Comparison of ENCODE assay signal across 14 mouse cellular contexts in the genomic region with DNA sequence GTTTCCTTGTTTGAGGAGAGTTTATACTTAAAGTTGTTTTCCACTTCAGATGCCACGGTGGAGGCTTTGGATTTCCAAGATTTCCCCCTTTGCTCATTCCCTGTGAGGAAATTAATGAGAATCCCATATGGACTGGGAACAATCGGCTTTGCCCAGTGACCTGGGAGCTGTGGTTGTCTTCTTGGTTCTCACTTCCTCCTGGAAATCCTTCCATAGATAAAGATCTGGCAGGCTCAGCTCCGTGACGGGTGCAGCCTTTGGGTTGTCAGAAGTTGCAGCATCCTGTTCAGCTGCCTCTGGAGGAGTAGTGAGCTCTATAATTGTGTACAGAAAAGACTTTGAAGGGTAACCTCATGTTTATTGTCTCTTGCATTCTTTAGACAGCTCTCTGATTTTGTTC.
DNase-seq lines count a peak whose midpoint lies in the region; ATAC-seq and TF ChIP-seq lines count a peak whose summit lies in the region.
"Had no signal": no experiment of that assay in that cellular context is flagged by ENCODE, and none has a peak within 500 bp of the region (broad histone marks: within the 10 kb centered on the region; RNA-seq: fewer than 3 reads in every experiment).

No protein-coding gene starts in this region.

- no peaks in the 10 kb centered on the region for H3K27me3 ChIP-seq in liver, postnatal 0 days (ENCODE audit: insufficient read depth, low read length)
- 0 out of 2 replicates have a peak, but pooled peaks cover 4% of the 10 kb centered on the region for H3K27me3 ChIP-seq in liver, embryonic 12.5 days (replicated peaks)
- H3K27me3 ChIP-seq: forebrain, embryonic 15.5 days; liver, embryonic 13.5 days; midbrain, embryonic 12.5 days; neural tube, embryonic 12.5 days had no signal

- 26% methylated on average over 4 of the region's 4 CpGs for WGBS in liver, postnatal 0 days (ENCODE audit: insufficient replicate concordance)
- 7% methylated on average over 4 of the region's 4 CpGs for WGBS in liver, embryonic 12.5 days (ENCODE audit: insufficient replicate concordance)

- TF ChIP-seq CTCF in liver, postnatal 0 days (IDR thresholded peaks at IDR 0.05; ENCODE audit: low read depth): no peak

- TF ChIP-seq EP300 in liver, postnatal 0 days (IDR thresholded peaks at IDR 0.05; ENCODE audit: low read depth): 0 out of 2 replicates have a peak, but pooled peaks have one; percentile 6

- no peaks in the 10 kb centered on the region for H3K9me3 ChIP-seq in liver, postnatal 0 days (ENCODE audit: low read length)
- no peaks in the 10 kb centered on the region for H3K9me3 ChIP-seq in liver, embryonic 12.5 days (replicated peaks)
- H3K9me3 ChIP-seq: forebrain, embryonic 15.5 days; liver, embryonic 13.5 days; midbrain, embryonic 12.5 days; neural tube, embryonic 12.5 days had no signal

- no peaks in the 10 kb centered on the region for H3K36me3 ChIP-seq in liver, postnatal 0 days (replicated peaks; ENCODE audit: insufficient read depth, low read length)
- no peaks in the 10 kb centered on the region for H3K36me3 ChIP-seq in liver, embryonic 12.5 days
- H3K36me3 ChIP-seq: forebrain, embryonic 15.5 days; liver, embryonic 13.5 days; midbrain, embryonic 12.5 days; neural tube, embryonic 12.5 days had no signal

- H3K9ac ChIP-seq in liver, postnatal 0 days (replicated peaks): no peak overlapping the region
- no peak overlapping the region for H3K9ac ChIP-seq in liver, embryonic 12.5 days
- H3K9ac ChIP-seq: forebrain, embryonic 15.5 days; liver, embryonic 13.5 days; midbrain, embryonic 12.5 days; neural tube, embryonic 12.5 days had no signal

- no peak overlapping the region for H3K27ac ChIP-seq in liver, postnatal 0 days (ENCODE audit: low read depth)
- no peak overlapping the region for H3K27ac ChIP-seq in liver, embryonic 12.5 days
- H3K27ac ChIP-seq: forebrain, embryonic 15.5 days; liver, embryonic 13.5 days; midbrain, embryonic 12.5 days; neural tube, embryonic 12.5 days had no signal

- DNase-seq in adrenal gland, adult 2 months: peak; percentile 28
- no peak for DNase-seq in adrenal gland, postnatal 4 days (ENCODE audit: low spot score in 2 of 2)
- DNase-seq in liver, postnatal 0 days: no peak
- DNase-seq in kidney, postnatal 10 days: peak; percentile 60
- DNase-seq in lung, postnatal 4 days: peak; percentile 38 to 67
- no peak for DNase-seq in layer of hippocampus, adult 9-11 months
- DNase-seq: cerebellum, adult 9-11 months; liver, embryonic 13.5 days; thymus, postnatal 14 days had no signal

- no peak overlapping the region for H3K4me3 ChIP-seq in liver, postnatal 0 days (ENCODE audit: low read depth, low read length)
- no peak overlapping the region for H3K4me3 ChIP-seq in liver, embryonic 12.5 days
- H3K4me3 ChIP-seq: forebrain, embryonic 15.5 days; liver, embryonic 13.5 days; midbrain, embryonic 12.5 days; neural tube, embryonic 12.5 days had no signal

- no peak overlapping the region for H3K4me2 ChIP-seq in liver, postnatal 0 days (ENCODE audit: low read depth, low read length)
- no peak overlapping the region for H3K4me2 ChIP-seq in liver, embryonic 12.5 days
- H3K4me2 ChIP-seq: forebrain, embryonic 15.5 days; liver, embryonic 13.5 days; midbrain, embryonic 12.5 days; neural tube, embryonic 12.5 days had no signal

- H3K4me1 ChIP-seq in liver, postnatal 0 days (ENCODE audit: insufficient read depth): no peaks in the 10 kb centered on the region
- H3K4me1 ChIP-seq in liver, embryonic 12.5 days: no peaks in the 10 kb centered on the region
- H3K4me1 ChIP-seq: forebrain, embryonic 15.5 days; liver, embryonic 13.5 days; midbrain, embryonic 12.5 days; neural tube, embryonic 12.5 days had no signal

- ATAC-seq in liver, postnatal 0 days: no peak
- ATAC-seq in liver, embryonic 12.5 days: no peak
- ATAC-seq in megakaryocyte, adult 5-6 weeks (ENCODE audit: poor library complexity, severe bottlenecking): no peak
- ATAC-seq: forebrain, embryonic 15.5 days had no signal

Comparison
In these comparisons a context has a peak if more than half of its experiments do, and no peak if none do; other contexts are left out.
1. DNase-seq: peak in adrenal gland, adult 2 months (single experiment), kidney, postnatal 10 days (single experiment) and lung, postnatal 4 days (2 of 2); none in adrenal gland, postnatal 4 days (0 of 2), liver, postnatal 0 days (single experiment) and layer of hippocampus, adult 9-11 months (single experiment).